Mouse (Mus musculus) heart, postnatal 0 days (tissue): Measurements from ENCODE around the gene Arid1b. TPM values are rescaled to one million over a fixed set of nuclear protein-coding genes. Genes with fewer than 3 reads are reported as not detected.

ENCODE experiments used
- ATAC-seq: fragments of 200-750 bp; cut with Nextera tagmentation; 2 replicates; pipeline ENCODE4 v1.8.0; 2017; ENCODE audit warnings: low read depth, moderate number of reproducible peaks, moderate library complexity; ENCODE audit not compliant: insufficient read depth
- DNase-seq: peaks from one replicate; pipeline ENCODE4 v3.0.0-alpha.2; 2016; ENCODE audit warnings: low spot score
- H3K27ac ChIP-seq: fragments of 300-500 bp; sonication (generic); 2 replicates; pipeline ENCODE4 v1.5.1; 2014; ENCODE audit warnings: low read depth, mild to moderate bottlenecking
- H3K27me3 ChIP-seq: fragments of 300-500 bp; sonication (generic); 2 replicates; pipeline ENCODE4 v1.6.1; 2014; ENCODE audit warnings: low read length, mixed read lengths; ENCODE audit not compliant: control insufficient read depth, insufficient read depth
- H3K36me3 ChIP-seq: fragments of 300-500 bp; sonication (generic); replicated peaks from 2 replicates; pipeline ENCODE4 v1.6.1; 2014; ENCODE audit warnings: low read length, mixed read lengths; ENCODE audit not compliant: control insufficient read depth, insufficient read depth
- H3K4me1 ChIP-seq: fragments of 300-500 bp; sonication (generic); 2 replicates; pipeline ENCODE4 v1.6.1; 2014; ENCODE audit warnings: antibody characterized with exemption; ENCODE audit not compliant: control insufficient read depth, insufficient read depth
- H3K4me2 ChIP-seq: fragments of 300-500 bp; sonication (generic); 2 replicates; pipeline ENCODE4 v1.6.1; 2014; ENCODE audit warnings: low read depth, mild to moderate bottlenecking, low read length, moderate library complexity
- H3K4me3 ChIP-seq: fragments of 300-500 bp; sonication (generic); 2 replicates; pipeline ENCODE4 v1.5.1; 2014; ENCODE audit warnings: low read depth, low read length
- H3K9ac ChIP-seq: fragments of 300-500 bp; sonication (generic); replicated peaks from 2 replicates; pipeline ENCODE4 v1.6.1; 2014; ENCODE audit warnings: low read depth, low read length, mixed read lengths
- H3K9me3 ChIP-seq: fragments of 300-500 bp; sonication (generic); replicated peaks from 2 replicates; pipeline ENCODE4 v1.6.1; 2016; ENCODE audit warnings: low read length; ENCODE audit not compliant: control insufficient read depth
- CTCF ChIP-seq: IDR thresholded peaks from 2 replicates; pipeline ENCODE4 v1.5.1; 2016; ENCODE audit warnings: antibody characterized with exemption, control low read depth, low read depth
- EP300 ChIP-seq: IDR thresholded peaks from 2 replicates; pipeline ENCODE4 v1.6.1; 2016; ENCODE audit warnings: antibody characterized with exemption, low read depth
- WGBS: fragments of 180-500 bp; shearing (Covaris S2); extraction: QIAGEN DNeasy Blood & Tissue Kit; methylation state at CpG from one replicate; pipeline ENCODE4 v1.1.7; 2014; 5-methylcytosine and 5-hydroxymethylcytosine counted together
- polyA plus RNA-seq: library from polyadenylated mRNA; unstranded; fragments of >200 nt; fragmentation: Nextera tagmentation; extraction: Ambion mirVana; gene quantifications from 2 replicates; pipeline ENCODE4 v1.2.1, GENCODE M21; 2015
- total RNA-seq: library from RNA; depleted of rRNA; stranded (reverse); fragments of >200 nt; gene quantifications from 2 replicates; pipeline ENCODE4 v1.2.3, GENCODE M21; 2014; ENCODE audit warnings: low replicate concordance

Arid1b gene
- total and polyA plus RNA-seq, 2 experiments from 2014 or later = 4.4 to 27.3 TPM

GRCm38 (mm10) chr17:5293653-5294584, 299.8 kb downstream of the Arid1b start:
- H3K4me2 ChIP-seq = no peak overlapping the region
- TF ChIP-seq EP300 (no peak), CTCF (no peak)
- H3K4me1 ChIP-seq = 0 out of 2 replicates have a peak, but pooled peaks cover 3% of the 10 kb centered on the region
- ATAC-seq (no peak), DNase-seq (no peak)
- H3K9me3 ChIP-seq = no peaks in the 10 kb centered on the region
- H3K9ac ChIP-seq = no peak overlapping the region
- H3K36me3 ChIP-seq = peaks cover 31% of the 10 kb centered on the region
- no peaks in the 10 kb centered on the region for H3K27me3 ChIP-seq
- no peak overlapping the region for H3K27ac ChIP-seq
- WGBS = 80% methylated on average over 9 of the region's 9 CpGs
- no peak overlapping the region for H3K4me3 ChIP-seq

- H3K4me2 ChIP-seq = no peak overlapping the region
- DNase-seq (no peak), ATAC-seq (no peak)
- 0 out of 2 replicates have a peak, but pooled peaks cover 8% of the 10 kb centered on the region for H3K4me1 ChIP-seq
- peak overlapping the region; percentile 62; the same call in 1 of the 2 replicates for H3K27ac ChIP-seq
- H3K36me3 ChIP-seq = peaks cover 31% of the 10 kb centered on the region
- no peaks in the 10 kb centered on the region for H3K9me3 ChIP-seq
- 83% methylated on average over 19 of the region's 19 CpGs for WGBS
- no peaks in the 10 kb centered on the region for H3K27me3 ChIP-seq
- TF ChIP-seq CTCF = no peak
- TF ChIP-seq EP300 = no peak
- no peak overlapping the region for H3K9ac ChIP-seq
- no peak overlapping the region for H3K4me3 ChIP-seq
Measured at GRCm38 (mm10) chr17:5295086-5295947, 301.2 kb downstream of the Arid1b start.

GRCm38 (mm10) chr17:5295948-5296262, 301.8 kb downstream of the Arid1b start:
- Histone ChIP-seq H3K27ac (peak overlapping the region; percentile 62; the same call in 1 of the 2 replicates), H3K9me3 (no peaks in the 10 kb centered on the region), H3K4me1 (0 out of 2 replicates have a peak, but pooled peaks cover 8% of the 10 kb centered on the region), H3K4me3 (no peak overlapping the region; the same call in 1 of the 2 replicates), H3K36me3 (peaks cover 34% of the 10 kb centered on the region), H3K27me3 (no peaks in the 10 kb centered on the region), H3K4me2 (no peak overlapping the region), H3K9ac (no peak overlapping the region)
- WGBS = 79% methylated on average over 7 of the region's 7 CpGs
- TF ChIP-seq CTCF = no peak
- TF ChIP-seq EP300 = no peak
- no peak for DNase-seq
- no peak for ATAC-seq

GRCm38 (mm10) chr17:5297491-5297890, 303.4 kb downstream of the Arid1b start:
- H3K27ac ChIP-seq = no peak overlapping the region
- TF ChIP-seq CTCF = no peak
- no peak for TF ChIP-seq EP300
- H3K36me3 ChIP-seq = peaks cover 25% of the 10 kb centered on the region
- DNase-seq = no peak
- no peaks in the 10 kb centered on the region for H3K27me3 ChIP-seq
- no peaks in the 10 kb centered on the region for H3K9me3 ChIP-seq
- no peak overlapping the region for H3K4me2 ChIP-seq
- no peak overlapping the region for H3K9ac ChIP-seq
- H3K4me1 ChIP-seq = 0 out of 2 replicates have a peak, but pooled peaks cover 8% of the 10 kb centered on the region
- no peak for ATAC-seq
- WGBS = 89% methylated on average over 4 of the region's 4 CpGs
- H3K4me3 ChIP-seq = no peak overlapping the region

DNA sequence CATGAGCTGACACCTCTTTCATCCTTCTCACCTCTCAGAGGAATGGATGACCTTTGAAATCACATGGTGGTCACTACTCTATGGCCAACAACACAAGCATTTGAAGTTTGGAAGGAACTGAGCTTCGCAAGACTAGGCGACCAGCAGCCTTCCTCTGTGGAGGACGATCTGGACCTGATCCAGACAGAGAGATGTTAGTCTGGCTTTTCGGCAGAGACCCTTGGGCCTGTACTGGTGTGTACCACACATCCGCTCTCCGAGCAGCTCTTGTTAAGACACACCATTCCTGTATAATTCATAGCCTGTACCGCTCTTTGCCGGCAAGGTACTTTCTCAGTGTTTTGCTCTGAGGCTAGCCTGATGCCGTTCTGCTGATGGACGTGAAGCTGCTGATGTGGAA, 303.9 kb downstream of the Arid1b start:
- H3K27me3 ChIP-seq = no peaks in the 10 kb centered on the region
- no peak overlapping the region for H3K4me2 ChIP-seq
- H3K4me1 ChIP-seq = 0 out of 2 replicates have a peak, but pooled peaks cover 8% of the 10 kb centered on the region
- DNase-seq = no peak
- ATAC-seq = no peak
- H3K9ac ChIP-seq = no peak overlapping the region
- H3K27ac ChIP-seq = no peak overlapping the region
- no peak overlapping the region for H3K4me3 ChIP-seq
- H3K36me3 ChIP-seq = peaks cover 25% of the 10 kb centered on the region
- TF ChIP-seq EP300 (no peak), CTCF (no peak)
- 90% methylated on average over 10 of the region's 10 CpGs for WGBS
- no peaks in the 10 kb centered on the region for H3K9me3 ChIP-seq
